Mouse (Mus musculus): ENCODE measurements around the gene Tmem204.
"Not testable (repeated sequence)": the region's sequence is repeated elsewhere in the genome, so short reads cannot be mapped to it uniquely, and the experiment has no call there.

Tmem204 gene

DNA sequence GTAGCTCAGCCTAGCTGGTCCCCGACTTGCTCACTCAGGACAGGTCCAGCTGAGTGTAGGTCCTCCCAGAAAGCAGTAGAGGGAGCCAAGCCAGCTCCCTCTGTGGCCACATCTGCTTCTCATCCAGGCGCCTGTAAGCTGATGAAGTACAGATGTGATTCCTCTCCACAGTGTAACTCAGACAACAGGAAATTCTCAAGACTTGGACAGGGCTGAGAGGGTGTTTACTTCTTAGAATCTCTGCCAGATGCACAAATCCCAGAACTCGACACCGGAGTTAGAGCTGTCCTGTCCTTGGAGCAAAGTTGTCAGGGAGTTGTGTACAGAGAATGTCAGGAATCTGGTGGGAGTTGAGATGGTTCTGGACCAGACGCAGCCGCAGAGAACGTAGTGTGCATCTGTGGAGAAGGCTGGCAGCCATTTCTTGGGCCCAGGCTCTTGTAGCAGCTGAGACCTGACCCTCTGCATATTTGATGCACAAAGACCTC, at the start of gene Tmem204:
Gene Tmem204 (minus strand): TSS at position 148 of the 488 bp plus-strand sequence.
- DNase-seq, result no peak

DNA sequence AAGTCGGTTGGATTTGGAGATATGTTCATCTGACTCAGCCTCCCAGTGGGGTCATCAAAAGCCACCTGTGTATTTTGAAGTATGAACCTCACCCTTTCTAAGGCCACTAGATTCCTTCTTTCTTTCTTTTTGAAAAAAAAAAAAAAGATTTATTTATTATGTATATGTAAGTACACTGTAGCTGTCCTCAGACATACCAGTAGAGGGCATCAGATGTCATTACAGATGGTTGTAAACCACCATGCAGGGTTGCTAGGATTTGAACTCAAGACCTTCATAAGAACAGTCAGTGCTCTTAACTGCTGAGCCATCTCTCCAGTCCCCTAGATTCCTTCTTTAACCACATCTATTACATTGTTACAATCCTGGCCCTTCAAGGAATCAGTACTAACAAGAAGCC, 46.7 kb upstream of the Tmem204 start:
- no peak for DNase-seq

GRCm38 (mm10) chr17:25127681-25128080, 44.3 kb upstream of the Tmem204 start:
- DNase-seq, result no peak

DNA sequence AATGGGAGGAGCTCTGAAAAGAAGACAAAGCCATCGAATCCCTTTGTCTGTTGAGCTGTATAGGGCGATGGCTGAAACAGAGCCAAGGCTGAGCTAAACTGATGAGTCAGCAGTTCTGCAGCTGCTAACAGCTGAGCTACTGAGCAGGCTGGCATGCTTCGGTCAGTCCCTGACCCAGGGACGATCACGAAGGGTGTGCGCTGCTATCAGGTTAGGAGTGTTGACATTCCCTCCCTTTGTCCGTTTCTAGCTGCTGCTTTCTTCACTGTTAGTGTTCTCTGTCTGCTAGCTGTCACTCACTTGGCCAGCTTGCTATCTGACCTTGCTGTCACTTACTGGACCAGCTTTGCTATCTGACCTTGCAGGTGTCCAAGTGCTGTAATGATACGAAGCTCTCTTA, 43.7 kb upstream of the Tmem204 start:
- no peak for DNase-seq

DNA sequence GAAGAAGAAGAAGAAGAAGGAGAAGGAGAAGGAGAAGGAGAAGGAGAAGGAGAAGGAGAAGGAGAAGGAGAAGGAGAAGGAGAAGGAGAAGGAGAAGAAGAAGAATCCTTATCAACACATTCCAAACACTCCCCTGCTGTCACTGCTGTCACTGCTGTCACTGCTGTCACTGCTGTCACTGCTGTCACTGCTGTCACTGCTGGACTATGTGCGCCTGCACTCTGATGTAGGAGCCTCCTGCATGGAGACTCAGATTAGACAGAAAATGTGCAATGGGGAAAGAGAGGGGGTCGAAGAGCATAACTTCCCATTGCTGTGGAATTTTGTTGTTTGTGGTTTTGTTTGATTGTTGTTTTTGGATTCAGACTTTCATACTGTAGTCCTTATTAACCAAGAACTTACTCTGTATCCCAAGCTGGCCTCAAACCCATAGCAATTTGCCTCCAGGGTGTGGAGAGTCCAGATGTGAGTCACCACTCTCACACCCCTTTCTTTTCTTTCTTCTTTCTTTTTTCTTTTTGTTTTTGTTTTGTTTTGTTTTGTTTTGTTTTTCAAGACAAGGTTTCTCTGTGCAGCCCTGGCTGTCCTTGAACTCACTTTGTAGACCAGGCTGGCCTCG, 42.2 kb upstream of the Tmem204 start:
- not testable (repeated sequence) for DNase-seq

GRCm38 (mm10) chr17:25123979-25124378, 40.6 kb upstream of the Tmem204 start:
- no peak for DNase-seq

- DNase-seq, result no peak
Observed at GRCm38 (mm10) chr17:25120406-25120805, 37.0 kb upstream of the Tmem204 start, which contains the start of gene Ptx4. TSS of gene Ptx4 (plus strand) at chr17:25120760.

DNA sequence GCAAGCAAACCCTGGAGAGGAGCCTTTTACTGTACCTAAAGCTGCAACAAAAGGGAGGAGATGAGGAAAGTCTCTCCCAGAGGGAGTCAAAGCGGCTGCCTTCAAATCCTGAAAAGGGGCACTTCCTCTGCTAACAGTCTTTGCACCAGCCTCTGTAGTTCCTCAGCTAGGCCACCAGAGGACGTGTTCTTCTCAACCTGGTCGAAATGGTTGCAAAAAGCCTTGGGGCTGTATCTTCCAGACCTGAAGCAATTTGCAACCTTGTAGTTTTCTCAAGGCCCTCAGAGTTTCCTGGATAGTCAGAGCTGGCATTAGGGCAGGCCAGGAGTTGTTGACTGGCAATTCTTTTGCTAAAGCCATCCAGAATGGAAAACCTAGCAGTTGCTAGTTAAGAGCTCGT, 33.9 kb upstream of the Tmem204 start:
- DNase-seq, result no peak

DNA sequence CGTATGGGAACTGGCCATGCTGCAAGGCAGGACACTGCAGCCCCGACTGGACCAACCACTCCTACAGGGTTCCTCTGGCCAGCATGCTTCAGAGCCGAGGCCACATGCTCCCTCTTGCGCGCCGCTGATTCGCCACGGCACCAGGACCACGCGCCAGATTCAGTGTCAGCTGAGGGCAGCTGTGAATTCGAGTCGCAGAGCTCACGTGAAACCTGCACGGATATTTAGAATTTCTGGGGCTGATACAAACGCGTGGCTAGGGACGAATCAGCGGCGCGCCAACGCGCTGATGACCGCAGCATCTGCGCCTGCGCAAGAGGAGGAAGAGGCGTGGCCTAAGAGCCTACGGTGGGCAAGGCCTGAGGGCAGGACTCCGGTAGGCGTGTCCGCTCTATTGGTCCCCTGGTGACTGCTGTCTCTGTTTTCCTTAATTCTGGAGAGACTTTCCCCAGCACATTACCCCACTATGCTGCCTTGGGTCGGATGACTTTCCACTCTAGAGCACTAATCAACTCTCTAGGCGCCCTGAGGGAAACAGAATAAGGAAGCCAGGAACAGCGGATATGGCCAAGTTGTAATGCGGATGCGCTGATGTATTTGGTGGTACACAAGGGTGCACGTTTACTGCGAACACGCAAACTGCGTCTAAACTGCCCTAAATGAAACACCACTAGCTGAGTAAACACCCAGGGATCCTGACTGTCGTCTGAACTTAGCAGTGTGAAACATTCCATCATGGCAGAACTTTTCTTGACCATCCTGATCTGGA, 32.5 kb upstream of the Tmem204 start, which contains the start of gene Telo2:
Gene Telo2 (minus strand): TSS at position 304 of the 769 bp plus-strand sequence.
- DNase-seq, result peak; percentile 93 to 94

DNA sequence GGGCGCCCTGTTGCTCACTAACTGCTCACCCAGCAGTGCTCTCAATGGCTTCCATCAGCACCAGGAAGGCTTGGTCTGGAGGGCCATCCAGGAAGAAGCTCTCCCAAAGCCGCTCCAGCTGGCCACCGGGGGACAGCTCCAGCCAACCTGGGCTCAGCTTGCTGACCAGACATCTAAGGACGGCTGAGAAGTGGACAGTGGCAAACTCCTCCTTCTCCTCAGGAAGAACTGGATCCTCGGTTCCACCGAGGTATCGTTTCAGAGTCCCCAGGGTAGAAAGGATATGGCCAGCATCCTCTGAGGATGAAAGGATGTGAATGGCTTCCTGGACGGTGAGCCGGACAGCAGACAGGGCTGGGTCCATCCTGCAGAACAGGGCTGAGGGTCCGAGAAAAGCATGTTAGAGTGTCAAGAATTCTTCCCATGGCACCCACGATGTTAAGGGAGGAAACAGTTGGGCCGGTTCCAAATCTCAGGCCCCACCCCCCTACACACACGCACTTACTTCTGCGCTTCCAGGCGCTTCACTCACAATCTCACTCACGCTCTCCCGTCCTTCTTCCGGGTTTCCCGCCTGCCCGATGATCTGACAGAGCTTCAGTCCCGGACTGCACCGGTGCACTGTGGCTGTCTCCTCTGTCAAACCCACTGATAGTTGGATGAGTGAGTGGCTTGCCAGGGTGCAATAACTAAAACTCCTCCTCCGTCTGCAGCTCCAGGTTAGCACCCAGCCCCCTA, 31.7 kb upstream of the Tmem204 start:
- peak in 1 of 2 experiments; percentile 26 for DNase-seq

DNA sequence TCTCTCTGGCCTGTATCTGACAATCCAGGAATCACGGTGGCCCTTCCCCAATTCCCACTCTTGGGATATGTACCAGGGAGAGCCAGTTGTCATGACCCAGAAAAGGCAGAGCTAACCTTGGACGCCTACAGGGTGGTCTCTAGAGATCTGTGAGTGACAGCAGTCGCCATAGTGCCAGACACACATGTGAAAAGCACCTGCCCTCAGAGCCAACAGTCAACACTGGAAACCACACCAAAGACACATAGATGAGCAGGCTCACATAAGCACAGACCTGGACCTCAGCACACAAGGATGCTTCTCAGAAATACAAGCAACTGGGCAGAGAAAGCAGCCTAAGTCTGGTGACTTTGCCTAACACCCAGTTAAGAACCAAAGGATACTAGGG, 29.0 kb upstream of the Tmem204 start:
- no peak for DNase-seq

GRCm38 (mm10) chr17:25111739-25112422, 28.5 kb upstream of the Tmem204 start:
- peak; percentile 78 to 79 for DNase-seq

DNA sequence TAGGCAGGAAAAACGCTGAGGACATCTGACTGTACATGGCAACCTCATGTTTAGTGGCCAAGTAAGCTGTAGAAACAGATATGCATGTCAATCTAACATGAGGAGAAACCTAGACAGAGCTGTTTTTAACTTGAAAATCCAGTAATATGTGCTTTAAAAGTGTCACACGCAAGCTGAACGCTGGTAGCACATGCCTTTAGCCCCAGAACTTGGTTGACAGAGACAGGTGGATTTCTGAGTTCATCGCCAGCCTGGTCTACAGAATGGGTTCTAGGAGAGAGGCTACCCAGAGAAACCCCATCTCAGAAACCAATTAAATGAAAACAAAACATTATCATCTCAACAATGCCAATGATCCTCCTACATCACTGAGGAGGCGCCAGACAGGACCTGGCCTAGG, 27.8 kb upstream of the Tmem204 start:
- DNase-seq, result no peak

GRCm38 (mm10) chr17:25110590-25110989, 27.2 kb upstream of the Tmem204 start:
- no peak for DNase-seq

DNA sequence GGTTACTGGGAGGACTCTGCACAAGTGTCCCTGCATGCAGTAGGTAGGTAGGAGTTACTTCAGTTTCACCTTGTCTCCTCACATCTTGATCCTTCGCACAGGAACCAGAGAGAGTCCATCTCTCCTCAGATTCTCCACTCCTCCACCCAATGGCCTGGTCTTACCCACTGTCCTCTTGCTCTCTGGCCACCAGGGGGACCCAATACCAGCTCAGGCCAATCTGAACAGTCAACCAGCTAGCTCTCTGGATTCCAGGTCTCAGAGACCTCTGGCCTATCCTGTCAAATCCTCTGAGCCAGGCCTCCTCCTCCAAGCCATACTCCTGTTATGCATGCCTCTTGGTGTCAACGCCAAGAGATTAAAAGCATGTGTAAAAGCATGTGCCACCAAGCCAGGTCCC, 26.2 kb upstream of the Tmem204 start:
- peak; percentile 54 to 59 for DNase-seq

- DNase-seq, result peak in 1 of 2 experiments; percentile 30
Observed at GRCm38 (mm10) chr17:25107786-25108185, 24.4 kb upstream of the Tmem204 start.

- no peak for DNase-seq
Observed at GRCm38 (mm10) chr17:25101338-25101737, 17.9 kb upstream of the Tmem204 start.

- no peak for DNase-seq
Observed at GRCm38 (mm10) chr17:25100052-25100451, 16.7 kb upstream of the Tmem204 start.

DNA sequence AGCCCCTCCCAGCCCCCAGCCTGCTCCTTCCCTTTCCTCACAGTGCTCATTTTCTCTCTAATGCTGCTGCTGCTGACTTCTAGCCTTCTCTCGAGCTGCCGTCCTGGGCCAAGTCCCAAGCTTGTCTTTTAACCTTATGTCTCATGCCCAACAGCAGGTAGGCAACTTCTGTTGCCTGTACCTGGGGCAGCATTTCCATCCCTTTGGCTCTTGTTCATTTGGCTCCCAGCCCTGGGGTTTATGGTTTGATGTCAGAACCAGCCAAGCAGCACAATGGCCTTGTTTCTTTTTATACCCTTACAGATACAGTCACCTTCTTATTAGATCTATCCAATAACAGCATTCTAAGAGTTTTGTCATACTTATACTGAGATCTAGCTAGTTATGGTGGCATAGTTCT, 12.8 kb upstream of the Tmem204 start:
- peak; percentile 49 to 58 for DNase-seq

DNA sequence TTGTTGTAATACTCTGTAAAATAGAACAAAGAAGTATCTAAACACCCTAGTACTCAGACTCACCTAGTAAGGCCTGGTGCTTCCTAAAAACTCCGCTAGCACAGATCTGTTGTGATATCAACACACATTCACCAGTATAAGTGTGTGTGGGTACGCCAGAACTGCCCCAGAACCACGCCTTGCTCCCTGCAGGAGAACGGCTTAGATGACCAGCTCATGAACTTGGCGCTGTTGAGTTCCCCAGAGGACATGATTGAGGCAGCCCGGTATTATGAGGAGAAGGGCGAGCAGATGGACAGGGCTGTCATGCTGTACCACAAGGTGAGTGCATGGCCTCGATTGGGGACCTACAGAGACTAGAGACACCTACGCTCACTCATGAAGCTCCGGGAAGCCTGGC, 7.1 kb upstream of the Tmem204 start:
- DNase-seq, result no peak

DNA sequence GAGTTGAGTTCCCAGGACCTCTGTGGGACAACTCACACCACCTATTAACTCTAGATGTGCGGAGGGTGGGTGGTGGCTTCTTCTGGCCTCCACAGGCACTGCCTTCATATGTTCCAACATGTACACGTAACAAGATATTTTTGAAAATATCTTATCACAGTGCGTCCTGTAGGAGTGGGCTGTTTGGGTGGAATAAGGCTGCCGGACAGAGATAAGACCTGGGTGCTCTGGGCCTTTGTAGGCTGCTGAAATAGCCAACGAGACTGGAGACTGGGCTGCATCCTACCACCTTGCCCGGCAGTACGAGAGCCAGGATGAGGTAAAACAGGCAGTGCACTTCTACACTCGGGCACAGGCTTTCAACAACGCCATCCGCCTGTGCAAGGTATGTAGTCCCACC, 5.8 kb upstream of the Tmem204 start:
- DNase-seq, result no peak

DNA sequence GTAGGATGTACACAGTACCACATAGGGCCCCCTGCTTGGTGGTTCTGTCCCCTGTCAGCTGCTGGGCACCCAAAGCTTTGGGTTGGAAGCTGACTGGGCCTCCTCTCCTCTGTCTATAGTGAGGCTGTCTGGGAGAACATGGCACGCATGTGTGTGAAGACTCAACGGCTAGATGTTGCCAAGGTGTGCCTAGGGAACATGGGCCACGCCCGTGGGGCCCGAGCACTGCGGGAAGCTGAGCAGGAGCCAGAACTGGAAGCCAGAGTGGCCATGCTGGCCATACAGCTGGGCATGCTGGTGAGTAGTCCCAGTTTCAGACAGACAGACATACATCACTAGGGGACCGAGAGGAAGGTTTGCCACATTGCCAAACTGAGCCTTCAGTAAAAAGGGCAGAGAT, 3.3 kb upstream of the Tmem204 start:
- DNase-seq, result no peak
